Mouse (Mus musculus): Measurements from ENCODE around the gene Bcl2l1. TPM values are rescaled to one million over a fixed set of nuclear protein-coding genes. Genes with fewer than 3 reads are reported as not detected.
A peak's percentile ranks its signal among the peaks of the same experiment; 100 is the strongest.

The Bcl2l1 gene
- 100 to 1,000 TPM; 118 to 123 TPM for total RNA-seq (2021)

DNA sequence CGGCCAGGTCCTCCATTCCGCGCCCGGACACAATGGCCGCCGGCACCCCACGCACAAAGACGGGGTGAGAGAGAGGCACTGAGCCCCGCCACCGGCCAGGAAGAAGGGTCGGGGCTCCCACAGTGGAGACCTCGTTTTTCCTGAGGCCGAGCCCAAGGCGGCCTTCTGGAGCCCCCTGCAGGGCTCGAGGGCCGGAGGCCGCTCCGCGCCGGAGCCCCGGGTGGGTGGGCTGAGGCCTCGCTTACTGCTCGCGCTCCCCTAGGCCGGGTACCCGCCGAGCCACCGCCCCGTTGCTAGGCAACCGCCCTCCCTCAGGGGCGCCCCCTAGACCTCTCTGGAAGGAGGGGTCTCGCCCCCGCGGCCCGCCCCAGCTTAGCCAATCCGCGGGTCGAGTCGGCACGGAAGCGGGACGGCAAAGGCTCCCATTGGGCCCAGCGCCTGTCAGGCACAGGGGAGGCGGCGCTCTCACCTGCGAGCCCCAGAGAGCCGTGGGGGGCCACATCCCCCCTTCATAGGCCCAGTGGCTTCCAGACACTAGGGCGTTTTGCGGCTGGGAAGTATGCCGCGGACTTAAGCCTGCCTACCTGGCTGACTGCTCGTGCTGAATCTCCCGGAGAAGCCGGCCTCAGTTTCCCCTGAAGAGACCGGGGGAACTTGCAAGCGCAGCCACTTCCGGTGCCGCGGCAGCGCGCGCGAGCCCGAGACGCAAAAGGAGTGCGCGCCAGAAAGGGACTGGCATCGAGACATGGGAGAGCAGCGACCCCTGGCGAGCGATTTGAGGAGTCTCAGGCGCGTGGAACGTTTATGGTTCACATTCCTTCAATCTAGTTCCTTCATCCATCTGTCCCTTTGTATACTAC is at the start of gene Bcl2l1:
Bcl2l1 (minus strand) TSS at position 710 of the 860 bp plus-strand sequence.
- intact Hi-C loops (cut with DNase I) = loop anchor here (1.0 to 10.0 kb wide), 3 partner anchors 64 to 216 kb away; no protein-coding TSS in a partner anchor
- DNase-seq (ENCODE audit: extremely low spot score in 1 of 2, low spot score in 2 of 2) = peak; percentile 96 to 100

DNA sequence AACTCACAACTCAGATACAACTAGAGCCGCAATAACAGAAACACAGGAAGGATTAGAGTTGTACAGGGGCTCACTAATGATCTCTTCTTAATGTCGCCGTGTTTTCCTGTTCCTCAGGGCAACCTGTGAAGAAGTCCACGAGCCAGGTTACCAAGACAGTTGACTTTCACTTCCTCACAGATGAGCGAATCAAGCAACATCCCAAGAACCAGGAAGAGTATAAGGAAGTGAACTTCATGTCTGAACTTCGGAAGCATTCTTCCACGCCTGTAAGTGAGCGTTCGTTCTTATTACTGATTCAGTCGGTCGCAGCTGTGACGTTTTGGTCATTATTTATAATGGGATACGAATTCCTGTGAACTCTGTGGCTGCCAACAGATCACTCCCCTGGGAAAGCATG is 49.4 kb upstream of the Bcl2l1 start:
- intact Hi-C loops (cut with DNase I) = no loop called here

DNA sequence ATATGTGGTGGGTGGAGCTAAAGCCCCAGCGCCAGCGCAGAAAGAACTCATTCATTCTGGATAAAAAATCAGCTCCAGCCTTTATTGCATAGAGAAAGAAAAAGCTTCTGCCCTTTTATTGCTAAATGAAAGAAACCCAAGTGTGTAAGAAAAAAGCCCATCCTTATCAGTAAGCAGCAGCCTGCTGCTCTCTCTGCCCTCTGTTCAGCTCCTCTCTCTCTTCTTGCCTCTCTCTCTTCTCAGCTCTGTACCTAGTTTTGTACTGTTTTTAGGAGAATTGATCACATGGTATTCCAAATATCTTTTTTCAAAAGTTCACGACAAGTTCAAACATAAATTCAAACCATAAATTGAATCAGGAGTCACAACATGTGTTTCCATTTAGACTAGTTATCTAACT is 46.7 kb upstream of the Bcl2l1 start:
- no peak for DNase-seq (ENCODE audit: extremely low spot score in 1 of 2, low spot score in 2 of 2)
- intact Hi-C loops (cut with DNase I) = no loop called here

More for the DNA sequence above, 49.4 kb upstream of the Bcl2l1 start:
- DNase-seq (ENCODE audit: extremely low spot score in 1 of 2, low spot score in 2 of 2) = no peak

DNA sequence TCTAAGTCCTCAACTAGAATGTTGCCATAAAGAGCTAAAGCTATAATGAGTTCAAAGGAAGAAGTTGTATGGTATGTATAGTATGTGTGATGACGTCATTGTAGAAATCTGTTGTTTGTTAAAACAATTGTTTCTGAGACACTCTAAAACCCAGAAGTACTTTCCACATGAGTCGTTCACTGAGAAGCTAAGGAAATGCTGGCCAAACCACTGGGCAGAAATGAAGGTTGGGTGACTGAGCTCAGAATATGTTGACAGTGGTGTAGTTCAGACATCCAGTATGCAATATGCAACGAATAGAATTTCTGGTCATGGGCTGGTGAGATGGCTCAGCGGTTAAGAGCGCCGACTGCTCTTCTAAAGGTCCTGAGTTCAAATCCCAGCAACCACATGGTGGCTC is 31.8 kb upstream of the Bcl2l1 start:
- no peak for DNase-seq (ENCODE audit: extremely low spot score in 1 of 2, low spot score in 2 of 2)
- intact Hi-C loops (cut with DNase I) = no loop called here

DNA sequence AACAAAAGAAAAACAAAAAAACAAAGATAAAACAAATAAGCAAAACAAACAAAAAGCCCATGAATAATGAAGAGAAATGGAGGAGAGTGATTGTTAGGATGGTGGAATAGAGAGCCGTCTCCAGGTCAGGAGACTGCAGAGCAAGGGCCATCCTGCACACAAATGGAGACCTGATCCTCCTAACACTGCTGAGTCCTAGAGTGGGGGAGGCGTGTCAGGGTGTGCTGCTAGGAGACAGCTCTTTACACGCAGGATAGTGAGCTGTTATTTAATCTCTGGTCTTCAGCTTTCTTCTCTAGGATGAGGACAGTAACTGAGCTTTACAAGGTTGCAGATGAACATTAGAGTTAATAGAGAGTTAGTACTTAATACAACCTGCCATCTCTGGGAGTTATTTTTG is 31.1 kb upstream of the Bcl2l1 start:
- DNase-seq (ENCODE audit: extremely low spot score in 1 of 2, low spot score in 2 of 2) = no peak
- intact Hi-C loops (cut with DNase I) = no loop called here

DNA sequence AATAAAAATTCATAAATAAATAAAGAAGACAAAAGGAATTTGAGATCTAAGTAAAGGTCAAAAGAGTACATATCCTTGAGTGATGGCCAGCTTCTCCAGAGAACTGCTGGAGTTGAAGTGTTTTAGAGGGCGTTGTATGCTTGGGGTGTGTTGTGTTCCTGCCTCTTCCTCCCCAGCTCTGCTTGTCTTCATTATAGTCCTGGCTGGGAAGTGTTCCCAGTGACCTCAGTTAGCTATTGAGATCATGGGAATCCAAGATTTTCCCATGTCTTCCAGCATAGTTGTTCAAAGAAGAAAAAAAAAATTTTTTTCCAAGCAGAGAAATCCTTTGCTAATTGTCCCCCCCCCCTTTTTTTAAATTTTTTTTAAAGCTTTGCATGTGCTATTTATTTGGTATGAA is 30.4 kb upstream of the Bcl2l1 start:
- no peak for DNase-seq (ENCODE audit: extremely low spot score in 1 of 2, low spot score in 2 of 2)
- intact Hi-C loops (cut with DNase I) = no loop called here

DNA sequence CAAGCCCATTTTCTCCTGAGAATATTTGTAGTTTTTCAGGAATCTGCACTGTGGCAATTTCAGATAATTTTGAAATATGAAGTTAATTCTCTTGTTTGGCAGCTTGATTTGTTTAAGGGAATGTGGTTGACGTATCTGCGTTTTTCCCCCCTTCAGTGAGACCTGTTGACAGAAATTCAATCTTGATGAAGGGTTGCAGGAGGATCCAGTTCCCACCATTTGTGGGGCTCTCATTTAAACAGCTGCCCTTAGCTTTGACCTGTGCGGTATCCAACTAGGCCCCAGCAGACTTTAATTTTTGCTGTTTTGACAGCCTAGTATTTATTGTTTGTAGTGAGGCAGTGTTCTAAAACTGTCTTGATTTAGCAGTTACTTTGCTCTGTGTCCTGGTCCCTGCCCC is 28.0 kb upstream of the Bcl2l1 start:
- intact Hi-C loops (cut with DNase I) = no loop called here
- no peak for DNase-seq (ENCODE audit: extremely low spot score in 1 of 2, low spot score in 2 of 2)

DNA sequence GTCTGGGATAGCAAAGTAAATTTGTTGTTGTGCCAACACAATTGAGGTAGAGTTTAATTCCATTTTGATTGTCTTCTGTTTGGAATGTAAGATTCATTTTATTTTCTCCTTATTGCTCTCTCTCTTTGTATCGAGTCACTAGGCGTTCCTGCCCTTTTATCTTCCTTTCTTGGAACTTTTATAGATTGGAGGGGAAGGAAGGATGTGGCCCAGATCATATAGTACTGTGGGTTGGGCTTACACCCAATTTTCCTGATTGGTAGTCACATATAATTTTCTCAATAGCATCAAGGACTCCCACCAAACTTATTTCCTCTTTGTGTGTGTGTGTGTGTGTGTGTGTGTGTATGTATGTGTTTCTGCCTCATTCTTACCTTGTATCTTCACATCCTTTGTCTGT is 16.9 kb upstream of the Bcl2l1 start:
- intact Hi-C loops (cut with DNase I) = no loop called here
- DNase-seq (ENCODE audit: extremely low spot score in 1 of 2, low spot score in 2 of 2) = no peak

DNA sequence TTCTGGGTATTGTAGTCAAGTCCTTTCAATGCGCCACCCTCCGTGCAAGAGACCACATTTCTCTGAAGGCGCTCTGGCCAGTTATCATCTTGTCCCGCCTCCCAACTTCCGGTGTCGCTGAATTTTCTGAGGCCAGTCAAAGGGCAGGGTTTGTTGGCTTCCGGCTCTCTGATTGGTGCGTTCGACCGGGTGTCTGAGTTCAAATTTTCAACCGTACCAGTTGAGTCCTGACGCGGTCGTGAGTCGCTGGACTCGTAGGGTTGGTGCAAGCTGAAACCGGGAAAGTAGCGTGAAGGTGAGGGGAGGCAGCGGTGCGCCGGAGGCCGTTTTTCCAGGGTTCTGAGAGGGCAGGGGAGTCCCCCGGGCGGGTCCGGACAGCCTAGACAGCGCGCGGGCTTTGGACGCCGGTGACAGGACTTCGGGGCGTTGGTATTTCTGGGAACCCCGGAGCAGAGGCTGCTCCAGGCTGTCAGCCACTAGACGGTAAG is 16.3 kb upstream of the Bcl2l1 start, which contains the start of gene Tpx2:
Tpx2 (plus strand) TSS at position 150 of the 488 bp plus-strand sequence.
- intact Hi-C loops (cut with DNase I) = no loop called here
- DNase-seq (ENCODE audit: extremely low spot score in 1 of 2, low spot score in 2 of 2) = peak; percentile 97 to 99

DNA sequence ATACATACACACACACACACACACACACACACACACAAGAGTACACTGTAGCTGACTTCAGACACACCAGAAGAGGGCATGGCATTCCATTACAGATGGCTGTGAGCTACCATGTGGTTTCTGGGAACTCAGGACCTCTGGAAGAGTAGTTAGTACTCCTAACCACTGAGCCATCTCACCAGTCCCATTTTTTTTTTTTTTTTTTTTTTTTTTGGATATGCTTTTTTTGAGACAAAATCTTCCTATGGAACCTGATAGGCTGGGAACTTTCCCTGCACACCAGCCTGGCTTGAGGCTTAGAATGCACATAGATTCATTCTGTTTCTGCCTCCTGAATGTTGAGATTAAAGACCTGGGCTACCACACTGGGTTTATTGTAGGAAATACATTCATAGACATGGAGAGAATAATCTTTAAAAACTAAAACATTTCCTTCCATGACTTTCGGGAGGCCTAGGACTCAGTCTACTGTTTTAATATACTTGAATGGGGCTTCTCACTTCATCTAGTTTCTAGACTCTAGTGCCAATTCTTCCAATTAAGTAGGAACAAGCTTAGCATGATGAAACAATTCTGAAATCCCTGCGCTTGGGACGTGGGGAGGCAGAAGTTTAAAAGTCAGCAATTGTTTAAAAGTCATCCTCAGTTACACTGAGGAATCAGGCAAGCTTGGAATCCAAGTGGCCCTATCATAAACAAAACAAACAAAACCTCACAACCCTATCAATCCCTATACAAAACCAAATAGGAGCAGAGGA is 15.7 kb upstream of the Bcl2l1 start:
- intact Hi-C loops (cut with DNase I) = no loop called here
- no peak for DNase-seq (ENCODE audit: extremely low spot score in 1 of 2, low spot score in 2 of 2)

DNA sequence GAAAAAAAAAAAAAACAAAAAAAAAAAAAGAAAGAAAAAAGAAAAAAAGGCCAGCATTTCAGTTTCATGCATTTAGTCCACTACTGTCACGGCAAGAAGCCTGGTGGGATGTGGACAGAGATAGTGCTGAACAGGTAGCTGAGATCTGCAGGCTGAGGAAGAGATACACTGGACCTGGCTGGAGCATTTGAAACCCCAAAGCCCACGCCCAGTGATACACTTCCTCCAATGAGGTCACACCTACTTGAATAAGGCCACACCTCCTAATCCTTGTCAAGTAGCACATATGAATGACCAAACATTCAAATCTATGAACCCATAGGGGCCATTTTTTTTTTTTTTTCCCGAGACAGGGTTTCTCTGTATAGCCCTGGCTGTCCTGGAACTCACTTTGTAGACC is 11.2 kb upstream of the Bcl2l1 start:
- intact Hi-C loops (cut with DNase I) = no loop called here
- no peak for DNase-seq (ENCODE audit: extremely low spot score in 1 of 2, low spot score in 2 of 2)

DNA sequence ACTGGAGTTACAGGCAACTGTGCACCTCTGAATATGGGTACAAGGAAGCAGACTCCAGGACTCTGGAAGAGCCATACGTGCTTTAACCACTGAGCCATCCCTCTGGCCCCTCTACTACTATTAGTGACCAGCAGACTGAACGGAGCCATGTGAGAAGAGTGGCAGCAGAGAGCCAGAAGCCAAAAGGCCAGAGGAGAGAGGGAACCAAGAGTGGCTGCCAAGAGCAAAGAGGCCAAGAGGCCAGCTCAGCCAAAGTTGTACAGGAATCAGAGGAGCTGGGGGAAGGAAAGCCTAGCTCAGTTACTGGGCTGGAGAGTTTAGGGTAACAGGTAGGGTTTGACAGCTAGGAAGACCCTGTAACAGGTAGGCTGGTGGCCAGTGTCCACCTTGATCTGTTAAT is 7.7 kb upstream of the Bcl2l1 start:
- DNase-seq (ENCODE audit: extremely low spot score in 1 of 2, low spot score in 2 of 2) = no peak
- intact Hi-C loops (cut with DNase I) = loop anchor here (10.0 kb wide), 1 partner anchor 224 kb away; no protein-coding TSS in a partner anchor

DNA sequence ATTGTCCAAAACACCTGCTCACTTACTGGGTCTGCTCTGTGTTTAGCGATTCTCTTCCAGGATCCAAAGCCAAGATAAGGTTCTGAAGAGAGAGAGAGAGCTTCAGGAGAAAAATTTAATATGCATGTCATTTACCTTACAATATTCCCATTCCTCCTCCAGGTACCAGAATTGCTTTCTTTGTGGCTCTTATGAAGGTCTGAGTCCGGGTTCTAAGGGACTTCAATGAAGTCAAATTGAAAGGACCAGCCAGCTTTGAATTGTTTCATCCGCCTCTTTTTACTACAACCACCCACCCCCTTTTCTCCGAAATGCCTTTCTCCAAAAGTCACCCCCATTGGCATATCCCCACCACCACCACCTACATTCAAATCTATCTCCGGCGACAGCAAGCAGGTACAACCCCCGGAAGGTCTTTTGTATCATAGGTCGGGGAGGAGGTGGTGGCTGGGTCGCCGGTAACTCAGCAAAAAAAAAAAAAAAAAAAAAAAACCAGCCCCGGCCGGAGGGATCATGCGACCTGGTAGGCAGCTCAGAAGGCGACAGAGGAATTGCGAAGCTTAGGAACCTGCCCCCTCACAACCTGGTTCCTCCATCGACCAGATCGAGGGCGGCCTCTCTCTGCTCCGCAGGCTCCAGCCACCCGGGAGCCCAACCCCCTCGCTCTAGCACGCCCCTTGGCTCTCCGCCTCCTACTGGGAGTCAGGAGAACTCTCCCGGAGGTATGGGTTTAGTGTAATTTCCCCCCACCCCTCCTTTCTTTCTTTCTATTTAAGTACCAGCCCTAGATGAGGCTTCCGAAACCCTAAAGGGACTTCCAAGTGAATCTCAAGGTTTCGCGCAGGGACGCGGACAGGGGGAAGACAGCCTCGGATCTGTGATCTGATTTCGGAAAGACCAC is 1.3 kb downstream of the Bcl2l1 start:
- intact Hi-C loops (cut with DNase I) = loop anchor here (2.0 to 10.0 kb wide), 2 partner anchors 63 to 215 kb away; no protein-coding TSS in a partner anchor

DNA sequence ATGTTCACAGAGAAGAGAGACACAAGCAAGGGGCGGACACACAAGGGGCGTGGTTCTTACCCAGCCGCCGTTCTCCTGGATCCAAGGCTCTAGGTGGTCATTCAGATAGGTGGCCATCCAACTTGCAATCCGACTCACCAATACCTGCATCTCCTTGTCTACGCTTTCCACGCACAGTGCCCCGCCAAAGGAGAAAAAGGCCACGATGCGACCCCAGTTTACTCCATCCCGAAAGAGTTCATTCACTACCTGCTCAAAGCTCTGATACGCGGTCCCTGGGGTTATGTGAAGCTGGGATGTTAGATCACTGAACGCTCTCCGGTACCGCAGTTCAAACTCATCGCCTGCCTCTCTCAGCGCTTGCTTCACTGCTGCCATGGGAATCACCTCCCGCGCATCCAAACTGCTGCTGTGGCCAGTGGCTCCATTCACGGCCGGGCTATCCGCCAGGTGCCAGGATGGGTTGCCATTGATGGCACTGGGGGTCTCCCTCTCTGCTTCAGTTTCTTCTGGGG is 2.1 kb downstream of the Bcl2l1 start:
- DNase-seq (ENCODE audit: extremely low spot score in 1 of 2, low spot score in 2 of 2) = peak in 1 of 2 experiments; percentile 61
- intact Hi-C loops (cut with DNase I) = loop anchor here (5.0 kb wide), 1 partner anchor 42 kb away; no protein-coding TSS in a partner anchor

More for the DNA sequence above, 1.3 kb downstream of the Bcl2l1 start:
- DNase-seq (ENCODE audit: extremely low spot score in 1 of 2, low spot score in 2 of 2) = peak; percentile 83 to 96

DNA sequence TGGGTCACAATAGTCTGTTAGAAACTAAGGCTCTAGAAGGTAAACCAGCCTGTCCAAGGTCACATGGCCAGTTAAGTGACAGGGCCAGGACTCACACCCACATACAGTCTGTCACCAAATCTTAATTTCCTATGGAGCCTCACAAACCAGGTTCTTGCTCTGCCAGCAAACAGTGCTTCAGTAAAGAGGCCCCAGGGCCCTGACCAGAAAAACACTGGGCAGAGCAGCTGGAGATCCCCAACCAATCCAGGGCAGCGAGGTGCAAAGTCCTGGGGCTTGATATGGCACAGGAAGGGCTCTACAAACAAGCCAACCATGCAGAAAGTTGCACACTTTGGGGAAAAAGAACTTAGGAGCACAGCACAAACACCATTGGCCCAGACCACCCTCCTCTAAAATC is 3.0 kb downstream of the Bcl2l1 start:
- intact Hi-C loops (cut with DNase I) = loop anchor here (5.0 kb wide), 1 partner anchor 41 kb away; no protein-coding TSS in a partner anchor
- no peak for DNase-seq (ENCODE audit: extremely low spot score in 1 of 2, low spot score in 2 of 2)

DNA sequence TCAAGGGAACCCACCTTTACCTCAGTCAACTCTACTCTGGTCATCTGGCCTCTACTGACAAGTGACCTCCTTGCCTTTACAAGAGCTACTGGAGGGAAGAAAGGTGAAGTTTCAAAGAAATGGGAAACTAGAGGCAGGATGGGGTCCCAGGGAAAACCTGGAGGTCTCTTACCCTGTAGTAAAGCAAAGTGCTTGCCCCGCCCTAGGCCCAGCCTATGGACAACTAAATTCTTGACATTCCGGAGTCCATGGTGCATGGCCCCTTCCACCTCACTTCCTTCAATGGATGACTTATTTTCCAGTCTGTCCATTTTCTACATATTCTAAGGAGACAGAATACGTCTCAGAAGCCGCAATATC is 3.5 kb downstream of the Bcl2l1 start:
- intact Hi-C loops (cut with DNase I) = loop anchor here (5.0 kb wide), 1 partner anchor 41 kb away; no protein-coding TSS in a partner anchor
- DNase-seq (ENCODE audit: extremely low spot score in 1 of 2, low spot score in 2 of 2) = no peak

DNA sequence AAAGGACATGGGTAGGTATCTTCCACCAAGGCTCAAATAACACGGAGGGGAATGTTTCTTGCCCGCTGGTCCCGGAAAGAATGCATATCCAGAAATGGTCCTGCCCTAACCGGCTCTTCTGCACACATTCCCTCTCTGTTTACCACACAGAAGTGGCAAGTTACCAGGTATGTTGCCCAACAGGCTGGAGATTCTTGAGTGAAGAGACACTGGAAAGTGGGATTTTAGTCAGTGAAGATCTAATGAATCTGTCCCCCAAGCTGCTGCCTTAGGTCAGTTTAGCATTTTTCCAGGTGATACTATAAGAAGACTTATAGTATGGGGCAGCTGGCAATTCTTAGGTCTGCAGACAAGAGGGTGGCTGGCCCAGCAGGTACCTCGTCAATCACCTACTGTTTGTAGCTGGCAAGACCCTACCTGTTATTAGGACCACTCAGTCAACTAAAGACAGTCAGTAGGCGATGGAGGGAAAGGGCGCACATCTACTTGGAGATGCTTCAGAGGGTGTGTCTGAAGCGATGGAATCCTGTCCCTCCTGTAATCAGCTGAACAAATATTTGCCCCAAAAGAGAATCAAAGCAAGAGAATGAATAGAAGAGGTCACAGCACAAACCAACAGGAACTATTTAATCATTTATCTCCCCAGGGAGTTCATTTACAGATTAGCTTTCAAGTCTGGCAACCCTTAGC is 4.1 kb downstream of the Bcl2l1 start:
- DNase-seq (ENCODE audit: extremely low spot score in 1 of 2, low spot score in 2 of 2) = no peak
- intact Hi-C loops (cut with DNase I) = loop anchor here (5.0 kb wide), 1 partner anchor 40 kb away; no protein-coding TSS in a partner anchor

DNA sequence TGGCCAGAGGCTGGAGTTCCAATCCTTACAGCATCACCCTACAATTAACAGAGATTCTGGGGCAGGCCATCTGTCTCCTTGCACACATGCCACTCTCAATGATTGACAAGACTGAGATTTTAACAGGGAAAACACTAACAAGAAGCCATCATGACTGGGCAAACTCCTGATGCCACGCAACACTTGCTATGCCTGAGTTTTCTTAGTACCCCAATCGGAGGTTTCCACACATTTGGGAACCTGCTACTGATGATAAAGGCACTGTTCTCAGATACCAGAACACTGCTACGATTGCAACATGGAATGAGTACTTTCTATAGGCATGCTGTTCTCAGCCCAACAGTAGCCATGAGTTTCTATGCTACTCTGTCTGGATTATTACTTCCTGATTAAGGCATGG is 5.0 kb downstream of the Bcl2l1 start:
- DNase-seq (ENCODE audit: extremely low spot score in 1 of 2, low spot score in 2 of 2) = no peak
- intact Hi-C loops (cut with DNase I) = loop anchor here (5.0 kb wide), 1 partner anchor 39 kb away; no protein-coding TSS in a partner anchor
